Mouse (Mus musculus) limb, embryonic 14.5 days (tissue): ENCODE results near the gene Spata2. TPM values are rescaled to one million over a fixed set of nuclear protein-coding genes. Genes with fewer than 3 reads are reported as not detected.
A peak's percentile ranks its signal among the peaks of the same experiment; 100 is the strongest.

Experiments
- ATAC-seq: fragments of 200-750 bp; cut with Nextera tagmentation; 2 replicates; pipeline ENCODE4 v1.8.0; 2017; ENCODE audit warnings: low read depth, moderate number of reproducible peaks, moderate TSS enrichment; ENCODE audit not compliant: low FRiP score
- DNase-seq: peaks from one replicate; pipeline ENCODE4 v3.0.0-alpha.2; 2015; ENCODE audit warnings: low spot score
- H3K27ac ChIP-seq: fragments of 300-500 bp; sonication (generic); replicated peaks from 2 replicates; pipeline ENCODE4 v1.5.1; 2014; ENCODE audit warnings: low read depth, mild to moderate bottlenecking, low read length, moderate library complexity, mixed read lengths
- H3K27me3 ChIP-seq: fragments of 300-500 bp; sonication (generic); 2 replicates; pipeline ENCODE4 v1.6.1; 2014; ENCODE audit warnings: low read length, mixed read lengths; ENCODE audit not compliant: control insufficient read depth, insufficient read depth
- H3K36me3 ChIP-seq: fragments of 300-500 bp; sonication (generic); 2 replicates; pipeline ENCODE4 v1.6.1; 2014; ENCODE audit warnings: mild to moderate bottlenecking, low read length, moderate library complexity, mixed read lengths; ENCODE audit not compliant: control insufficient read depth, insufficient read depth
- H3K4me1 ChIP-seq: fragments of 300-500 bp; sonication (generic); 2 replicates; pipeline ENCODE4 v1.6.1; 2014; ENCODE audit warnings: antibody characterized with exemption, low read length, mixed read lengths; ENCODE audit not compliant: control insufficient read depth, insufficient read depth
- H3K4me2 ChIP-seq: fragments of 300-500 bp; sonication (generic); replicated peaks from 2 replicates; pipeline ENCODE4 v1.6.1; 2014; ENCODE audit warnings: low read depth, mild to moderate bottlenecking, low read length, moderate library complexity; ENCODE audit not compliant: severe bottlenecking
- H3K4me3 ChIP-seq: fragments of 300-500 bp; sonication (generic); replicated peaks from 2 replicates; pipeline ENCODE4 v1.5.1; 2014; ENCODE audit warnings: low read length
- H3K9ac ChIP-seq: fragments of 300-500 bp; sonication (generic); 2 replicates; pipeline ENCODE4 v1.6.1; 2014; ENCODE audit warnings: mild to moderate bottlenecking, low read depth, low read length, moderate library complexity; ENCODE audit not compliant: severe bottlenecking
- H3K9me3 ChIP-seq: fragments of 300-500 bp; sonication (generic); 2 replicates; pipeline ENCODE4 v1.6.1; 2016; ENCODE audit warnings: low read length; ENCODE audit not compliant: control insufficient read depth
- POLR2A ChIP-seq: fragments of 200-500 bp; IDR thresholded peaks from 2 replicates; pipeline ENCODE4 v1.8.0; 2012; ENCODE audit warnings: inconsistent platforms, mild to moderate bottlenecking, moderate library complexity, borderline replicate concordance; ENCODE audit not compliant: insufficient read depth, insufficient read length; ENCODE audit errors: extremely low read depth
- WGBS: fragments of 180-500 bp; shearing (Covaris S2); extraction: QIAGEN DNeasy Blood & Tissue Kit; methylation state at CpG from one replicate; pipeline ENCODE4 v1.1.7; 2014; 5-methylcytosine and 5-hydroxymethylcytosine counted together
- polyA plus RNA-seq, 2 experiments: library from polyadenylated mRNA; depleted of rRNA in 1 of 2; stranded (reverse) in 1 of 2; unstranded in 1 of 2; fragments of >200 nt; fragmentation: Nextera tagmentation in 1 of 2; extraction: Ambion mirVana in 1 of 2; gene quantifications; 2 replicates each; pipeline versions ENCODE4 v1.2.1 to v1.2.3; 2012 to 2014

Spata2 gene
- polyA plus RNA-seq, 2 experiments: 12.4 to 17.8 TPM

- H3K4me2 ChIP-seq: peak overlapping the region; percentile 82
- peak overlapping the region; percentile 63 for H3K9ac ChIP-seq
- H3K4me1 ChIP-seq: peaks cover 49% of the 10 kb centered on the region
- H3K4me3 ChIP-seq: peak overlapping the region; percentile 77
- ATAC-seq (peak; percentile 35), DNase-seq (no peak)
- peak overlapping the region; percentile 80 for H3K27ac ChIP-seq
- H3K27me3 ChIP-seq: peaks cover 19% of the 10 kb centered on the region; the same call in 1 of the 2 replicates
- peaks cover 47% of the 10 kb centered on the region for H3K36me3 ChIP-seq
- WGBS: 8% methylated on average over 14 of the region's 14 CpGs
- no peaks in the 10 kb centered on the region for H3K9me3 ChIP-seq
- no peak for TF ChIP-seq POLR2A
These were observed 47.1 kb upstream of the Spata2 start for GRCm38 (mm10) chr2:167539536-167540476.

GRCm38 (mm10) chr2:167538671-167539306 is 46.1 kb upstream of the Spata2 start:
- peak overlapping the region; percentile 77 for H3K4me3 ChIP-seq
- peak overlapping the region; percentile 63 for H3K9ac ChIP-seq
- no peak for DNase-seq
- no peak for TF ChIP-seq POLR2A
- peak overlapping the region; percentile 82 for H3K4me2 ChIP-seq
- H3K4me1 ChIP-seq: peaks cover 40% of the 10 kb centered on the region
- no peak for ATAC-seq
- peaks cover 47% of the 10 kb centered on the region for H3K36me3 ChIP-seq
- no peaks in the 10 kb centered on the region for H3K9me3 ChIP-seq
- peak overlapping the region; percentile 63 for H3K27ac ChIP-seq
- H3K27me3 ChIP-seq: peaks cover 19% of the 10 kb centered on the region; the same call in 1 of the 2 replicates
- WGBS: 9% methylated on average over 31 of the region's 34 CpGs

- TF ChIP-seq POLR2A: peak; percentile 97; the same call in 1 of the 2 replicates
- Histone ChIP-seq H3K4me2 (peak within 1 kb of the TSS; percentile 82), H3K27ac (peak within 1 kb of the TSS; percentile 63), H3K27me3 (peaks cover 19% of the 10 kb centered on the region; the same call in 1 of the 2 replicates), H3K36me3 (peaks cover 36% of the 10 kb centered on the region), H3K4me1 (peaks cover 29% of the 10 kb centered on the region), H3K9ac (peak within 1 kb of the TSS; percentile 63), H3K9me3 (no peaks in the 10 kb centered on the region), H3K4me3 (peak within 1 kb of the TSS; percentile 77)
- peak; percentile 99 for DNase-seq
- WGBS: 1% methylated on average over 54 of the region's 58 CpGs
- peak; percentile 95 for ATAC-seq
These were observed 45.0 kb upstream of the Spata2 start, which contains the start of gene Snai1 for GRCm38 (mm10) chr2:167537476-167538297. TSS of gene Snai1 (plus strand) at chr2:167538195.

GRCm38 (mm10) chr2:167536320-167536945 is 43.7 kb upstream of the Spata2 start:
- DNase-seq: no peak
- Histone ChIP-seq H3K36me3 (peaks cover 23% of the 10 kb centered on the region), H3K9me3 (no peaks in the 10 kb centered on the region), H3K27me3 (peaks cover 19% of the 10 kb centered on the region; the same call in 1 of the 2 replicates), H3K27ac (no peak overlapping the region), H3K9ac (no peak overlapping the region), H3K4me2 (no peak overlapping the region), H3K4me3 (no peak overlapping the region), H3K4me1 (peaks cover 17% of the 10 kb centered on the region)
- ATAC-seq: no peak
- 35% methylated on average over 10 of the region's 10 CpGs for WGBS
- TF ChIP-seq POLR2A: no peak
